In the genomic region with DNA sequence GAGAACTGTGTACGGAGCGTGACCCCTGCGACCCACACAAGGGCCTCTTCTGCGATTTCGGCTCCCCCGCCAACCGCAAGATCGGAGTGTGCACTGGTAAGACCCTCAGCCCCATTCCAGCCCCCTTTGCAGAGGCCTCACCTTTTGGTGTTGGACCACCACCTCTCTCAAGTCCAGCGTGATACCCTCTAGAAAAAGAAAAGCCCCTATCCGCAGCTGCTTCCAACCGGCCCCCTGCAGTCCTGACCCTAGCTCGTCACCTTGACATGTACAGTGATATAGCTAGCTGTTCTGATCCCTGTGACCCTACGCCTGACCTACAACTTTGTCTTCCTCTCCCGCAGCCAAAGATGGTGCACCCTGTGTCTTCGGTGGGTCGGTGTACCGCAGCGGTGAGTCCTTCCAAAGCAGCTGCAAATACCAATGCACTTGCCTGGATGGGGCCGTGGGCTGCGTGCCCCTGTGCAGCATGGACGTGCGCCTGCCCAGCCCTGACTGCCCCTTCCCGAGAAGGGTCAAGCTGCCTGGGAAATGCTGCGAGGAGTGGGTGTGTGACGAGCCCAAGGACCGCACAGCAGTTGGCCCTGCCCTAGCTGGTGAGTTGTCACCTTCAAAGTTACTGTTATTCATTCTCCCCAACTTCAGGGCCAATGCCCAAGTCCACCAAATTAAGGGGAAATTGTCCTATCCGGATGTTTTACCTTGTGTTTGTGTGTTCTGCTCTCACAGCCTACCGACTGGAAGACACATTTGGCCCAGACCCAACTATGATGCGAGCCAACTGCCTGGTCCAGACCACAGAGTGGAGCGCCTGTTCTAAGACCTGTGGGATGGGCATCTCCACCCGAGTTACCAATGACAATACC, we compare ENCODE assay signal across 9 mouse cellular contexts. TPM values are rescaled to one million over a fixed set of nuclear protein-coding genes. Genes with fewer than 3 reads are reported as not detected.
DNase-seq lines count a peak whose midpoint lies in the region; ATAC-seq lines count a peak whose summit lies in the region.
"Had no signal": no experiment of that assay in that cellular context is flagged by ENCODE, and none has a peak within 500 bp of the region (broad histone marks: within the 10 kb centered on the region; RNA-seq: fewer than 3 reads in every experiment).

No protein-coding gene starts in this region.

- H3K4me1 ChIP-seq in embryonic facial prominence, embryonic 11.5 days (ENCODE audit: control insufficient read depth, insufficient read depth, low read length) = peaks cover 3% of the 10 kb centered on the region
- H3K4me1 ChIP-seq in heart, embryonic 14.5 days (ENCODE audit: control insufficient read depth in 2 of 2, insufficient read depth in 2 of 2, low read length in 2 of 2) = peaks cover 13 to 32% of the 10 kb centered on the region in 2 experiments
- H3K4me1 ChIP-seq in midbrain, embryonic 11.5 days (ENCODE audit: control insufficient read depth, insufficient read depth, low read length) = peaks cover 6% of the 10 kb centered on the region

- 14% methylated on average over 31 of the region's 31 CpGs for WGBS in embryonic facial prominence, embryonic 11.5 days
- WGBS in heart, embryonic 14.5 days = 5% methylated on average over 31 of the region's 31 CpGs
- 11% methylated on average over 31 of the region's 31 CpGs for WGBS in midbrain, embryonic 11.5 days

- H3K9me3 ChIP-seq in embryonic facial prominence, embryonic 11.5 days (replicated peaks; ENCODE audit: control insufficient read depth, low read length) = no peaks in the 10 kb centered on the region
- no peaks in the 10 kb centered on the region for H3K9me3 ChIP-seq in heart, embryonic 14.5 days (ENCODE audit: control insufficient read depth, low read length)
- no peaks in the 10 kb centered on the region for H3K9me3 ChIP-seq in midbrain, embryonic 11.5 days (ENCODE audit: control insufficient read depth, low read length)

- ATAC-seq in embryonic facial prominence, embryonic 11.5 days (replicated peaks; ENCODE audit: insufficient number of reproducible peaks, low FRiP score, low TSS enrichment, low read depth) = peak; percentile 37; the same call in 1 of the 2 replicates
- ATAC-seq in heart, embryonic 14.5 days (ENCODE audit: insufficient number of reproducible peaks, insufficient read depth, low FRiP score, low read depth) = peak; percentile 9; the same call in 1 of the 2 replicates
- peak; percentile 49; the same call in 1 of the 2 replicates for ATAC-seq in midbrain, embryonic 11.5 days (ENCODE audit: low FRiP score)
- ATAC-seq in megakaryocyte progenitor cell, adult 5-6 weeks (replicated peaks; ENCODE audit: poor library complexity) = no peak

- peak; percentile 61 for DNase-seq in urinary bladder, postnatal 14 days (ENCODE audit: low spot score)
- DNase-seq in urinary bladder, adult 2 months (ENCODE audit: low spot score) = no peak
- peak; percentile 13 for DNase-seq in embryonic facial prominence, embryonic 11.5 days (ENCODE audit: low spot score)
- DNase-seq in kidney, postnatal 14 days = peak; percentile 68
- DNase-seq in midbrain, embryonic 11.5 days (ENCODE audit: low spot score, missing footprints) = peak; percentile 93
- no peak for DNase-seq in T-cell, adult 2 months (ENCODE audit: low spot score)

- H3K27ac ChIP-seq in embryonic facial prominence, embryonic 11.5 days (replicated peaks; ENCODE audit: low read depth, low read length) = peak overlapping the region; percentile 87
- H3K27ac ChIP-seq in heart, embryonic 14.5 days (replicated peaks in 1 of 2; ENCODE audit: control insufficient read depth in 1 of 2, insufficient read depth in 1 of 2, low read depth in 2 of 2, low read length in 2 of 2) = peak overlapping the region; percentile 84 to 97
- peak overlapping the region; percentile 70; the same call in 1 of the 2 replicates for H3K27ac ChIP-seq in midbrain, embryonic 11.5 days (ENCODE audit: low read depth, low read length)

- H3K36me3 ChIP-seq in embryonic facial prominence, embryonic 11.5 days (replicated peaks; ENCODE audit: control insufficient read depth, insufficient read depth, low read depth, low read length) = no peaks in the 10 kb centered on the region
- H3K36me3 ChIP-seq in heart, embryonic 14.5 days (ENCODE audit: control insufficient read depth, insufficient read depth, low read length) = peaks cover 19% of the 10 kb centered on the region
- H3K36me3 ChIP-seq in midbrain, embryonic 11.5 days (ENCODE audit: control insufficient read depth, insufficient read depth, low read length) = no peaks in the 10 kb centered on the region

- H3K9ac ChIP-seq in embryonic facial prominence, embryonic 11.5 days (replicated peaks; ENCODE audit: low read length) = peak overlapping the region; percentile 82
- peak overlapping the region; percentile 89 for H3K9ac ChIP-seq in heart, embryonic 14.5 days (ENCODE audit: low read length)
- peak overlapping the region; percentile 80 for H3K9ac ChIP-seq in midbrain, embryonic 11.5 days (ENCODE audit: low read length)

- peak overlapping the region; percentile 76 for H3K4me2 ChIP-seq in embryonic facial prominence, embryonic 11.5 days (ENCODE audit: low read depth, low read length)
- peak overlapping the region; percentile 84 for H3K4me2 ChIP-seq in heart, embryonic 14.5 days (ENCODE audit: low read length)
- peak overlapping the region; percentile 47 for H3K4me2 ChIP-seq in midbrain, embryonic 11.5 days

- H3K4me3 ChIP-seq in embryonic facial prominence, embryonic 11.5 days (ENCODE audit: low read depth, low read length) = peak overlapping the region; percentile 74
- H3K4me3 ChIP-seq in heart, embryonic 14.5 days (ENCODE audit: control insufficient read depth in 1 of 2, insufficient read depth in 1 of 2, low read depth in 1 of 2, low read length in 2 of 2) = peak overlapping the region; percentile 64 to 65
- H3K4me3 ChIP-seq in midbrain, embryonic 11.5 days (ENCODE audit: low read depth, low read length) = peak overlapping the region; percentile 62

- no peaks in the 10 kb centered on the region for H3K27me3 ChIP-seq in embryonic facial prominence, embryonic 11.5 days (ENCODE audit: control insufficient read depth, insufficient read depth, low read length)
- no peaks in the 10 kb centered on the region for H3K27me3 ChIP-seq in heart, embryonic 14.5 days (ENCODE audit: control insufficient read depth, insufficient read depth, low read length)
- H3K27me3 ChIP-seq in midbrain, embryonic 11.5 days (ENCODE audit: control insufficient read depth, insufficient read depth, low read length) = no peaks in the 10 kb centered on the region

RNA-seq across cellular contexts. Expression of a gene that starts 1.0 kb away (rescaled TPM):
- polyA plus RNA-seq in urinary bladder, adult 2 months (2012; rRNA removed) = 51.3 and 115 TPM in 2 replicates
- polyA plus RNA-seq in embryonic facial prominence, embryonic 11.5 days (2014; fragmentation: Nextera tagmentation; extraction: Ambion mirVana) = 3.1 and 3.7 TPM in 2 replicates
- polyA plus RNA-seq in heart, embryonic 14.5 days (2014; fragmentation: Nextera tagmentation; extraction: Ambion mirVana) = 21.3 and 29.5 TPM in 2 replicates
- 3.2 and 3.8 TPM in 2 replicates for polyA plus RNA-seq in midbrain, embryonic 11.5 days (2014; fragmentation: Nextera tagmentation; extraction: Ambion mirVana)
- not detected in 2 replicates for total RNA-seq in megakaryocyte progenitor cell, adult 5-6 weeks (2015)
- not detected in 2 replicates for total RNA-seq in megakaryocyte progenitor cell, adult 5-6 weeks (2017)
- total RNA-seq: common myeloid progenitor, adult 5-6 weeks had no signal

Comparison
In these comparisons a context has a peak if more than half of its experiments do, and no peak if none do; other contexts are left out.
1. DNase-seq: peak in urinary bladder, postnatal 14 days (single experiment), embryonic facial prominence, embryonic 11.5 days (single experiment), kidney, postnatal 14 days (single experiment) and midbrain, embryonic 11.5 days (single experiment); none in urinary bladder, adult 2 months (single experiment) and T-cell, adult 2 months (single experiment).
2. Peak in every context shown above with its lines, with median percentiles within 50 percentile points of each other: H3K27ac ChIP-seq, H3K4me2 ChIP-seq, H3K4me3 ChIP-seq and H3K9ac ChIP-seq.